Mouse (Mus musculus): ENCODE measurements at regions not wholly inside any gene's neighbourhood (a gene's known extent, or its start where the extent isn't known, plus 50 kb on each side); places are given as distances from the start of the nearest gene placed in this dataset.

- DNase-seq = peak; percentile 84
Observed at GRCm38 (mm10) chr12:77052853-77053252, 90.9 kb upstream of the Max start.

GRCm38 (mm10) chr12:77048380-77048779 is 86.4 kb upstream of the Max start:
- DNase-seq = no peak

GRCm38 (mm10) chr12:77047273-77047672 is 85.3 kb upstream of the Max start:
- DNase-seq = no peak

GRCm38 (mm10) chr12:77045956-77046355 is 84.0 kb upstream of the Max start:
- peak; percentile 33 for DNase-seq

- DNase-seq = no peak
Observed at GRCm38 (mm10) chr12:77045356-77045755, 83.4 kb upstream of the Max start.

GRCm38 (mm10) chr12:77042356-77042755 is 80.4 kb upstream of the Max start:
- no peak for DNase-seq

GRCm38 (mm10) chr12:77041141-77041540 is 79.1 kb upstream of the Max start:
- DNase-seq = no peak

GRCm38 (mm10) chr12:77039953-77040305 is 77.9 kb upstream of the Max start:
- DNase-seq = no peak

GRCm38 (mm10) chr12:77039295-77039952 is 77.4 kb upstream of the Max start:
- peak; percentile 62 for DNase-seq

- no peak for DNase-seq
Observed at GRCm38 (mm10) chr12:77035676-77036075, 73.7 kb upstream of the Max start.

- no peak for DNase-seq
Observed at GRCm38 (mm10) chr12:77031448-77031847, 69.4 kb upstream of the Max start.

GRCm38 (mm10) chr12:77025431-77025879 is 63.5 kb upstream of the Max start:
- peak; percentile 70 for DNase-seq

- DNase-seq = no peak
Observed at GRCm38 (mm10) chr12:77022538-77022937, 60.5 kb upstream of the Max start.

- no peak for DNase-seq
Observed at GRCm38 (mm10) chr12:77021881-77022280, 59.9 kb upstream of the Max start.

- DNase-seq = peak; percentile 74
Observed at GRCm38 (mm10) chr12:77019708-77020511, 57.9 kb upstream of the Max start.

- peak; percentile 44 for DNase-seq
Observed at GRCm38 (mm10) chr12:77019148-77019547, 57.1 kb upstream of the Max start.

GRCm38 (mm10) chr12:77018373-77018772 is 56.4 kb upstream of the Max start:
- no peak for DNase-seq

- DNase-seq = peak; percentile 56
Observed at GRCm38 (mm10) chr12:77014908-77015307, 52.9 kb upstream of the Max start.

Data from lung, postnatal 10 days (tissue).